ENCODE assay signal across 8 mouse cellular contexts in the genomic region with DNA sequence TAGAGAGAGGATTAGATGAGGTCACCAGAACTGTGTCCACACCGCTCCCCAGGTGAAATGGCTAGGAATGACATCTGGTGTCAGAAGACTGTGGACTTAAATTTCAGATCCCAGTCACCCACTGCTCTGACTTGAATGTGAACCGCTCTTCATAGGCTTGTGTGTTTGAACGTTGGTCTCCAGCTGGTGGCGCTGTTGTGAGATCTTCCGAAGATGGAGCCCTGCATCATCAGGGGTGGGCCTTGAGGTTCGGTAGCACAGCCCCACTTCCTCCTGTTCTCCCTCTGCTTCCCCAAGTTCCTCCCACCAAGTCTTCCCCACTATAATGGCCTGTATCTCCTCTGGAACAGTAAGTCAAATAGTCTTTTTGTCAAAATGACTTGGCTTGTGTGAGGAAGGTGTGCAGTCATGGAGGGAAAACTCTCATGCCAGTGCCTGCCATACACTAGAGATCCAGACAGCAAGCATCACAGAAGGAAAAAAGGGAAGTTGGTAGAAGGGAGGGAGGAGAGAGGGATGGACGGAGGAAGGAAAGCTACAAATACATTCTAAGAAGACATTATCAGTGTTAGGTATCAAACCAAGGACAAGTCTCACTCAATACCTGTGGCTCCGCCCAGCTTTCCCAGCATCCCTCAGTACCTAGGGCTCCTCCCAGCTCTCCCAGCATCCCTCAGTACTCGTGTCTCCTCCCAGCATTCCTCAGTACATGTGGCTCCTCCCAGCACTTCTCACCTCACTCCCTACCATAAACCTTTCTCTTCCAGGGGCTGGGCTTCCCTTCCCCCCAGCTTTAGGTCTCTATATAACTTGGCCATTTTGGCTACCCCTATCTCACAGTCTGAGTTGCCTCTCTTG.
DNase-seq lines count a peak whose midpoint lies in the region; ATAC-seq and TF ChIP-seq lines count a peak whose summit lies in the region.

No protein-coding gene starts in this region.

- TF ChIP-seq POLR2A in cortical plate, adult 2 months (IDR thresholded peaks at IDR 0.05; ENCODE audit: extremely low read depth, insufficient read depth, low read length) = no peak

- H3K27ac ChIP-seq in layer of hippocampus, adult 2 months = no peak overlapping the region
- H3K27ac ChIP-seq in cortical plate, adult 2 months (ENCODE audit: insufficient read depth, low read length) = no peak overlapping the region
- H3K27ac ChIP-seq in stomach, postnatal 0 days (replicated peaks) = no peak overlapping the region

- peak; percentile 55 for TF ChIP-seq CTCF in layer of hippocampus, adult 2 months (conservative IDR thresholded peaks at IDR 0.05)
- TF ChIP-seq CTCF in cortical plate, adult 2 months (IDR thresholded peaks at IDR 0.05; ENCODE audit: extremely low read depth, insufficient read depth, low read length) = 0 out of 2 replicates have a peak, but pooled peaks have one; percentile 9
- peak; percentile 43 for TF ChIP-seq CTCF in stomach, postnatal 0 days (IDR thresholded peaks at IDR 0.05; ENCODE audit: low read depth)

- H3K27me3 ChIP-seq in stomach, postnatal 0 days (ENCODE audit: control insufficient read depth, insufficient read depth, low read length) = no peaks in the 10 kb centered on the region

- no peak for DNase-seq in layer of hippocampus, adult 2 months (ENCODE audit: low spot score in 2 of 2)
- DNase-seq in layer of hippocampus, postnatal 10 days (ENCODE audit: low spot score in 2 of 2) = no peak
- DNase-seq in ES-CJ7 (ENCODE audit: low read depth, low spot score) = peak; percentile 20
- no peak for DNase-seq in stomach, postnatal 0 days (ENCODE audit: low spot score)
- DNase-seq in urinary bladder, postnatal 10 days (ENCODE audit: low spot score) = no peak
- no peak for DNase-seq in gastrocnemius, postnatal 4 days (ENCODE audit: low spot score in 2 of 2)

- H3K4me1 ChIP-seq in cortical plate, adult 2 months (ENCODE audit: control insufficient read depth, insufficient read depth, low read length) = no peaks in the 10 kb centered on the region
- H3K4me1 ChIP-seq in stomach, postnatal 0 days (replicated peaks; ENCODE audit: control insufficient read depth, insufficient read depth) = no peaks in the 10 kb centered on the region

- no peaks in the 10 kb centered on the region for H3K9me3 ChIP-seq in stomach, postnatal 0 days (ENCODE audit: control insufficient read depth, low read length)

- H3K9ac ChIP-seq in stomach, postnatal 0 days (ENCODE audit: low read length) = no peak overlapping the region

- no peak overlapping the region for H3K4me3 ChIP-seq in layer of hippocampus, adult 2 months
- no peak overlapping the region for H3K4me3 ChIP-seq in cortical plate, adult 2 months (ENCODE audit: insufficient read depth, low read length)
- no peak overlapping the region for H3K4me3 ChIP-seq in stomach, postnatal 0 days (ENCODE audit: low read depth, low read length)

- no peak for TF ChIP-seq EP300 in stomach, postnatal 0 days (optimal IDR thresholded peaks at IDR 0.05)

- no peak overlapping the region for H3K4me2 ChIP-seq in stomach, postnatal 0 days (replicated peaks; ENCODE audit: low read depth)

- H3K36me3 ChIP-seq in stomach, postnatal 0 days (ENCODE audit: control insufficient read depth, insufficient read depth, low read length) = no peaks in the 10 kb centered on the region

- no peak for ATAC-seq in stomach, postnatal 0 days (ENCODE audit: low FRiP score, low TSS enrichment)
- no peak for ATAC-seq in erythroblast, adult 5-6 weeks (replicated peaks; ENCODE audit: low FRiP score, poor library complexity, severe bottlenecking)

- 71% methylated on average over 9 of the region's 9 CpGs for WGBS in stomach, postnatal 0 days
